Mouse (Mus musculus): Measurements from ENCODE around the gene Enox1. TPM values are rescaled to one million over a fixed set of nuclear protein-coding genes. Genes with fewer than 3 reads are reported as not detected.

Gene Enox1
- polyA plus RNA-seq, 1 experiment from 2014 or later, result 7.4 TPM

- no peaks in the 10 kb centered on the region for H3K9me3 ChIP-seq (ENCODE audit: control insufficient read depth, low read depth, low read length)
- H3K36me3 ChIP-seq (ENCODE audit: control insufficient read depth, insufficient read depth, low read length), result no peaks in the 10 kb centered on the region
- H3K9ac ChIP-seq (replicated peaks; ENCODE audit: low read depth, low read length), result no peak overlapping the region
- ATAC-seq (ENCODE audit: insufficient number of reproducible peaks, insufficient read depth, low FRiP score, low read depth), result no peak
- H3K27me3 ChIP-seq (ENCODE audit: control insufficient read depth, insufficient read depth, low read length), result no peaks in the 10 kb centered on the region
- H3K4me2 ChIP-seq (replicated peaks; ENCODE audit: low read depth, low read length), result no peak overlapping the region
- 48% methylated on average over 3 of the region's 3 CpGs for WGBS
- no peak overlapping the region for H3K27ac ChIP-seq (ENCODE audit: low read length)
- no peak overlapping the region for H3K4me3 ChIP-seq (ENCODE audit: low read depth, low read length)
- no peaks in the 10 kb centered on the region for H3K4me1 ChIP-seq (ENCODE audit: control insufficient read depth, insufficient read depth, low read length)
These were observed 98.6 kb downstream of the Enox1 start for GRCm38 (mm10) chr14:77255201-77255600.

- H3K4me2 ChIP-seq (replicated peaks; ENCODE audit: low read depth, low read length), result no peak overlapping the region
- H3K27me3 ChIP-seq (ENCODE audit: control insufficient read depth, insufficient read depth, low read length), result no peaks in the 10 kb centered on the region
- no peak overlapping the region for H3K4me3 ChIP-seq (ENCODE audit: low read depth, low read length)
- H3K27ac ChIP-seq (ENCODE audit: low read length), result no peak overlapping the region
- no peaks in the 10 kb centered on the region for H3K9me3 ChIP-seq (ENCODE audit: control insufficient read depth, low read depth, low read length)
- no peak overlapping the region for H3K9ac ChIP-seq (replicated peaks; ENCODE audit: low read depth, low read length)
- no peak for ATAC-seq (ENCODE audit: insufficient number of reproducible peaks, insufficient read depth, low FRiP score, low read depth)
- H3K36me3 ChIP-seq (ENCODE audit: control insufficient read depth, insufficient read depth, low read length), result no peaks in the 10 kb centered on the region
- WGBS, result 86% methylated on average over 6 of the region's 6 CpGs
- H3K4me1 ChIP-seq (ENCODE audit: control insufficient read depth, insufficient read depth, low read length), result no peaks in the 10 kb centered on the region
These were observed 99.1 kb downstream of the Enox1 start for GRCm38 (mm10) chr14:77255711-77256110.

- H3K9me3 ChIP-seq (ENCODE audit: control insufficient read depth, low read depth, low read length), result no peaks in the 10 kb centered on the region
- H3K4me2 ChIP-seq (replicated peaks; ENCODE audit: low read depth, low read length), result no peak overlapping the region
- no peaks in the 10 kb centered on the region for H3K4me1 ChIP-seq (ENCODE audit: control insufficient read depth, insufficient read depth, low read length)
- WGBS, result 70% methylated on average over 2 of the region's 2 CpGs
- no peak overlapping the region for H3K9ac ChIP-seq (replicated peaks; ENCODE audit: low read depth, low read length)
- H3K36me3 ChIP-seq (ENCODE audit: control insufficient read depth, insufficient read depth, low read length), result no peaks in the 10 kb centered on the region
- no peak overlapping the region for H3K4me3 ChIP-seq (ENCODE audit: low read depth, low read length)
- no peaks in the 10 kb centered on the region for H3K27me3 ChIP-seq (ENCODE audit: control insufficient read depth, insufficient read depth, low read length)
- no peak for ATAC-seq (ENCODE audit: insufficient number of reproducible peaks, insufficient read depth, low FRiP score, low read depth)
- no peak overlapping the region for H3K27ac ChIP-seq (ENCODE audit: low read length)
These were observed 100.4 kb downstream of the Enox1 start for GRCm38 (mm10) chr14:77256943-77257342.

- no peak overlapping the region for H3K27ac ChIP-seq (ENCODE audit: low read length)
- H3K4me3 ChIP-seq (ENCODE audit: low read depth, low read length), result no peak overlapping the region
- ATAC-seq (ENCODE audit: insufficient number of reproducible peaks, insufficient read depth, low FRiP score, low read depth), result no peak
- H3K4me2 ChIP-seq (replicated peaks; ENCODE audit: low read depth, low read length), result no peak overlapping the region
- H3K9ac ChIP-seq (replicated peaks; ENCODE audit: low read depth, low read length), result no peak overlapping the region
- H3K36me3 ChIP-seq (ENCODE audit: control insufficient read depth, insufficient read depth, low read length), result no peaks in the 10 kb centered on the region
- WGBS, result 57% methylated on average over 1 of the region's 1 CpGs
- H3K9me3 ChIP-seq (ENCODE audit: control insufficient read depth, low read depth, low read length), result no peaks in the 10 kb centered on the region
- no peaks in the 10 kb centered on the region for H3K4me1 ChIP-seq (ENCODE audit: control insufficient read depth, insufficient read depth, low read length)
- H3K27me3 ChIP-seq (ENCODE audit: control insufficient read depth, insufficient read depth, low read length), result no peaks in the 10 kb centered on the region
These were observed 100.9 kb downstream of the Enox1 start for GRCm38 (mm10) chr14:77257461-77257860.

- Histone ChIP-seq H3K4me2 (replicated peaks; ENCODE audit: low read depth, low read length) (no peak overlapping the region), H3K27ac (ENCODE audit: low read length) (no peak overlapping the region), H3K36me3 (ENCODE audit: control insufficient read depth, insufficient read depth, low read length) (no peaks in the 10 kb centered on the region), H3K27me3 (ENCODE audit: control insufficient read depth, insufficient read depth, low read length) (no peaks in the 10 kb centered on the region), H3K9ac (replicated peaks; ENCODE audit: low read depth, low read length) (no peak overlapping the region), H3K4me1 (ENCODE audit: control insufficient read depth, insufficient read depth, low read length) (no peaks in the 10 kb centered on the region), H3K9me3 (ENCODE audit: control insufficient read depth, low read depth, low read length) (no peaks in the 10 kb centered on the region), H3K4me3 (ENCODE audit: low read depth, low read length) (no peak overlapping the region)
- ATAC-seq (ENCODE audit: insufficient number of reproducible peaks, insufficient read depth, low FRiP score, low read depth), result no peak
- WGBS, result 66% methylated on average over 4 of the region's 4 CpGs
These were observed 101.6 kb downstream of the Enox1 start for GRCm38 (mm10) chr14:77258186-77258585.

- ATAC-seq (ENCODE audit: insufficient number of reproducible peaks, insufficient read depth, low FRiP score, low read depth), result no peak
- Histone ChIP-seq H3K27ac (ENCODE audit: low read length) (no peak overlapping the region), H3K4me1 (ENCODE audit: control insufficient read depth, insufficient read depth, low read length) (no peaks in the 10 kb centered on the region), H3K9ac (replicated peaks; ENCODE audit: low read depth, low read length) (no peak overlapping the region), H3K27me3 (ENCODE audit: control insufficient read depth, insufficient read depth, low read length) (no peaks in the 10 kb centered on the region), H3K9me3 (ENCODE audit: control insufficient read depth, low read depth, low read length) (no peaks in the 10 kb centered on the region), H3K36me3 (ENCODE audit: control insufficient read depth, insufficient read depth, low read length) (no peaks in the 10 kb centered on the region), H3K4me2 (replicated peaks; ENCODE audit: low read depth, low read length) (no peak overlapping the region), H3K4me3 (ENCODE audit: low read depth, low read length) (no peak overlapping the region)
- WGBS, result 83% methylated on average over 5 of the region's 5 CpGs
These were observed 103.1 kb downstream of the Enox1 start for GRCm38 (mm10) chr14:77259686-77260085.

GRCm38 (mm10) chr14:77260107-77260506, 103.5 kb downstream of the Enox1 start:
- Histone ChIP-seq H3K4me1 (ENCODE audit: control insufficient read depth, insufficient read depth, low read length) (no peaks in the 10 kb centered on the region), H3K36me3 (ENCODE audit: control insufficient read depth, insufficient read depth, low read length) (no peaks in the 10 kb centered on the region), H3K4me2 (replicated peaks; ENCODE audit: low read depth, low read length) (no peak overlapping the region), H3K9ac (replicated peaks; ENCODE audit: low read depth, low read length) (no peak overlapping the region), H3K9me3 (ENCODE audit: control insufficient read depth, low read depth, low read length) (no peaks in the 10 kb centered on the region), H3K27me3 (ENCODE audit: control insufficient read depth, insufficient read depth, low read length) (no peaks in the 10 kb centered on the region), H3K27ac (ENCODE audit: low read length) (no peak overlapping the region), H3K4me3 (ENCODE audit: low read depth, low read length) (no peak overlapping the region)
- WGBS, result 65% methylated on average over 4 of the region's 4 CpGs
- ATAC-seq (ENCODE audit: insufficient number of reproducible peaks, insufficient read depth, low FRiP score, low read depth), result no peak

- H3K4me1 ChIP-seq (ENCODE audit: control insufficient read depth, insufficient read depth, low read length), result no peaks in the 10 kb centered on the region
- no peak overlapping the region for H3K4me3 ChIP-seq (ENCODE audit: low read depth, low read length)
- 71% methylated on average over 17 of the region's 17 CpGs for WGBS
- H3K9me3 ChIP-seq (ENCODE audit: control insufficient read depth, low read depth, low read length), result no peaks in the 10 kb centered on the region
- H3K27ac ChIP-seq (ENCODE audit: low read length), result no peak overlapping the region
- no peaks in the 10 kb centered on the region for H3K27me3 ChIP-seq (ENCODE audit: control insufficient read depth, insufficient read depth, low read length)
- no peaks in the 10 kb centered on the region for H3K36me3 ChIP-seq (ENCODE audit: control insufficient read depth, insufficient read depth, low read length)
- no peak for ATAC-seq (ENCODE audit: insufficient number of reproducible peaks, insufficient read depth, low FRiP score, low read depth)
- H3K4me2 ChIP-seq (replicated peaks; ENCODE audit: low read depth, low read length), result no peak overlapping the region
- H3K9ac ChIP-seq (replicated peaks; ENCODE audit: low read depth, low read length), result no peak overlapping the region
These were observed 110.5 kb downstream of the Enox1 start for GRCm38 (mm10) chr14:77266805-77267771.

All from stomach, embryonic 14.5 days (tissue).